ENCODE assay signal across 8 mouse cellular contexts in the genomic region with DNA sequence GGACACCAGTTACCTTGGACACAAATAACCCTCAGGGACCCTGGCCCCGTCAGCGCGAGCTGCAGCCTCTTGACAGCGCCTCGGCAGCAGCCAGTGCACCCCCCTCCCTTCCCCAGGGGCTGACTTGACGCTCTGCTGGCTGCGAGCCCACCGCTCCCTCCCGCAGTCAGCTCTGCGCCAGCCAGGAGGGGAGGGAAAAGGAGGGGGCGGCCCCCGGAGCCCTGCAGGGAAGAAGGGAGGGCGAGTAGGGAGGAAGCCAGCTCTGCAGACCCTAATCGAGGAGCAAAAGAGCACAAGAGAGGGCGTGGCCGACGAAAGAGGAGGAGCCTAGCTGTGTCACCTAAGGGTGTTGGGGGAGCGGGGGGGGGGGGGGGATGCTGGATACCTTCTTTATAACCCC. TPM values are rescaled to one million over a fixed set of nuclear protein-coding genes. Genes with fewer than 3 reads are reported as not detected.
DNase-seq lines count a peak whose midpoint lies in the region; ATAC-seq lines count a peak whose summit lies in the region.

No protein-coding gene starts in this region.

- H3K4me2 ChIP-seq in embryonic facial prominence, embryonic 15.5 days (replicated peaks) = peak overlapping the region; percentile 99
- H3K4me2 ChIP-seq in heart, embryonic 11.5 days = peak overlapping the region; percentile 99
- H3K4me2 ChIP-seq in kidney, embryonic 15.5 days = peak overlapping the region; percentile 100
- peak overlapping the region; percentile 76 for H3K4me2 ChIP-seq in liver, embryonic 11.5 days
- H3K4me2 ChIP-seq in neural tube, embryonic 15.5 days = peak overlapping the region; percentile 100

- peak; percentile 35 for DNase-seq in 416B (ENCODE audit: low read depth)
- peak; percentile 81 for DNase-seq in adrenal gland, postnatal 10 days
- DNase-seq in liver, embryonic 11.5 days (ENCODE audit: low spot score) = peak; percentile 65
- peak; percentile 66 for DNase-seq in thymus, postnatal 4 days

- ATAC-seq in embryonic facial prominence, embryonic 15.5 days (ENCODE audit: insufficient number of reproducible peaks, low FRiP score, low TSS enrichment, low read depth) = no peak
- peak; percentile 55; the same call in 1 of the 2 replicates for ATAC-seq in heart, embryonic 11.5 days (replicated peaks; ENCODE audit: insufficient number of reproducible peaks, low FRiP score, low TSS enrichment)
- ATAC-seq in kidney, embryonic 15.5 days (replicated peaks; ENCODE audit: low FRiP score) = peak; percentile 47
- 0 out of 2 replicates have a peak, but pooled peaks have one; percentile 11 for ATAC-seq in liver, embryonic 11.5 days (replicated peaks; ENCODE audit: low FRiP score)
- ATAC-seq in neural tube, embryonic 15.5 days (ENCODE audit: low FRiP score) = peak; percentile 45

- H3K9ac ChIP-seq in embryonic facial prominence, embryonic 15.5 days = no peak overlapping the region
- H3K9ac ChIP-seq in heart, embryonic 11.5 days (ENCODE audit: low read depth, low read length) = peak overlapping the region; percentile 61; the same call in 1 of the 2 replicates
- H3K9ac ChIP-seq in kidney, embryonic 15.5 days = peak overlapping the region; percentile 16; the same call in 1 of the 2 replicates
- H3K9ac ChIP-seq in liver, embryonic 11.5 days (ENCODE audit: low read depth, low read length) = peak overlapping the region; percentile 59
- H3K9ac ChIP-seq in neural tube, embryonic 15.5 days (replicated peaks) = peak overlapping the region; percentile 40

- 0% methylated on average over 16 of the region's 18 CpGs for WGBS in embryonic facial prominence, embryonic 15.5 days
- 1% methylated on average over 16 of the region's 18 CpGs for WGBS in heart, embryonic 11.5 days (ENCODE audit: insufficient replicate concordance)
- WGBS in kidney, embryonic 15.5 days = under 1% methylated on average over 13 of the region's 18 CpGs
- 1% methylated on average over 15 of the region's 18 CpGs for WGBS in liver, embryonic 11.5 days
- WGBS in neural tube, embryonic 15.5 days = 0% methylated on average over 16 of the region's 18 CpGs

- no peaks in the 10 kb centered on the region for H3K9me3 ChIP-seq in embryonic facial prominence, embryonic 15.5 days (replicated peaks)
- H3K9me3 ChIP-seq in heart, embryonic 11.5 days (replicated peaks; ENCODE audit: control insufficient read depth, low read length) = no peaks in the 10 kb centered on the region
- no peaks in the 10 kb centered on the region for H3K9me3 ChIP-seq in kidney, embryonic 15.5 days (replicated peaks)
- H3K9me3 ChIP-seq in liver, embryonic 11.5 days (ENCODE audit: control insufficient read depth, low read length) = no peaks in the 10 kb centered on the region
- H3K9me3 ChIP-seq in neural tube, embryonic 15.5 days (replicated peaks) = no peaks in the 10 kb centered on the region

- H3K4me1 ChIP-seq in embryonic facial prominence, embryonic 15.5 days = peaks cover 57% of the 10 kb centered on the region
- H3K4me1 ChIP-seq in heart, embryonic 11.5 days (ENCODE audit: control insufficient read depth, insufficient read depth, low read length) = peaks cover 38% of the 10 kb centered on the region
- peaks cover 61% of the 10 kb centered on the region for H3K4me1 ChIP-seq in kidney, embryonic 15.5 days
- H3K4me1 ChIP-seq in liver, embryonic 11.5 days (replicated peaks; ENCODE audit: control insufficient read depth, insufficient read depth, low read length) = peaks cover 44% of the 10 kb centered on the region
- H3K4me1 ChIP-seq in neural tube, embryonic 15.5 days = peaks cover 60% of the 10 kb centered on the region

- peak overlapping the region; percentile 28 for H3K4me3 ChIP-seq in embryonic facial prominence, embryonic 15.5 days (replicated peaks)
- H3K4me3 ChIP-seq in heart, embryonic 11.5 days (ENCODE audit: low read depth, low read length) = peak overlapping the region; percentile 34
- H3K4me3 ChIP-seq in kidney, embryonic 15.5 days (replicated peaks) = peak overlapping the region; percentile 26
- peak overlapping the region; percentile 45 for H3K4me3 ChIP-seq in liver, embryonic 11.5 days (ENCODE audit: low read depth, low read length)
- H3K4me3 ChIP-seq in neural tube, embryonic 15.5 days (replicated peaks) = peak overlapping the region; percentile 33

- no peaks in the 10 kb centered on the region for H3K36me3 ChIP-seq in embryonic facial prominence, embryonic 15.5 days
- no peaks in the 10 kb centered on the region for H3K36me3 ChIP-seq in heart, embryonic 11.5 days (ENCODE audit: control insufficient read depth, insufficient read depth, low read length)
- H3K36me3 ChIP-seq in kidney, embryonic 15.5 days = no peaks in the 10 kb centered on the region
- H3K36me3 ChIP-seq in liver, embryonic 11.5 days (ENCODE audit: control insufficient read depth, insufficient read depth, low read length) = no peaks in the 10 kb centered on the region
- H3K36me3 ChIP-seq in neural tube, embryonic 15.5 days = no peaks in the 10 kb centered on the region

- no peaks in the 10 kb centered on the region for H3K27me3 ChIP-seq in embryonic facial prominence, embryonic 15.5 days
- H3K27me3 ChIP-seq in heart, embryonic 11.5 days (ENCODE audit: control insufficient read depth, insufficient read depth, low read length) = no peaks in the 10 kb centered on the region
- peaks cover 4% of the 10 kb centered on the region; the same call in 1 of the 2 replicates for H3K27me3 ChIP-seq in kidney, embryonic 15.5 days
- no peaks in the 10 kb centered on the region for H3K27me3 ChIP-seq in liver, embryonic 11.5 days (replicated peaks; ENCODE audit: control insufficient read depth, insufficient read depth, low read length)
- no peaks in the 10 kb centered on the region for H3K27me3 ChIP-seq in neural tube, embryonic 15.5 days (replicated peaks)

- peak overlapping the region; percentile 100 for H3K27ac ChIP-seq in embryonic facial prominence, embryonic 15.5 days (replicated peaks)
- no peak overlapping the region for H3K27ac ChIP-seq in heart, embryonic 11.5 days (ENCODE audit: low read depth, low read length)
- H3K27ac ChIP-seq in kidney, embryonic 15.5 days = peak overlapping the region; percentile 98
- H3K27ac ChIP-seq in liver, embryonic 11.5 days (ENCODE audit: low read depth, low read length) = no peak overlapping the region
- H3K27ac ChIP-seq in neural tube, embryonic 15.5 days (replicated peaks) = peak overlapping the region; percentile 99

RNA-seq across cellular contexts. Expression of a gene that starts 33.2 kb away (rescaled TPM):
- 10 to 100 TPM; 35.1 to 37.9 TPM for total RNA-seq in adrenal gland, postnatal 10 days (2021)
- 3.0 and 4.1 TPM in 2 replicates for polyA plus RNA-seq in embryonic facial prominence, embryonic 15.5 days (2015; fragmentation: Nextera tagmentation; extraction: Ambion mirVana)
- polyA plus RNA-seq in heart, embryonic 11.5 days (2014; fragmentation: Nextera tagmentation; extraction: Ambion mirVana) = 3.0 and 4.3 TPM in 2 replicates
- polyA plus RNA-seq in kidney, embryonic 15.5 days (2015; fragmentation: Nextera tagmentation; extraction: Ambion mirVana) = 2.7 and 3.7 TPM in 2 replicates
- 2.9 and 3.9 TPM in 2 replicates for polyA plus RNA-seq in liver, embryonic 11.5 days (2014; fragmentation: Nextera tagmentation; extraction: Ambion mirVana)
- polyA plus RNA-seq in neural tube, embryonic 15.5 days (2015; fragmentation: Nextera tagmentation; extraction: Ambion mirVana) = 2.4 and 3.1 TPM in 2 replicates

Comparison
In these comparisons a context has a peak if more than half of its experiments do, and no peak if none do; other contexts are left out.
1. H3K27ac ChIP-seq: peak in embryonic facial prominence, embryonic 15.5 days (single experiment), kidney, embryonic 15.5 days (single experiment) and neural tube, embryonic 15.5 days (single experiment); none in heart, embryonic 11.5 days (single experiment) and liver, embryonic 11.5 days (single experiment).
2. Peak in every context shown above with its lines, with median percentiles within 50 percentile points of each other: DNase-seq, H3K4me2 ChIP-seq and H3K4me3 ChIP-seq.